ENCODE assay signal across 26 mouse cellular contexts in genomic region chr11:60011516-60011915, GRCm38 (mm10). TPM values are rescaled to one million over a fixed set of nuclear protein-coding genes. Genes with fewer than 3 reads are reported as not detected.
DNase-seq lines count a peak whose midpoint lies in the region; ATAC-seq lines count a peak whose summit lies in the region.
"Had no signal": no experiment of that assay in that cellular context is flagged by ENCODE, and none has a peak within 500 bp of the region (broad histone marks: within the 10 kb centered on the region; RNA-seq: fewer than 3 reads in every experiment).

No protein-coding gene starts in this region.

- WGBS in heart, embryonic 16.5 days, result 68% methylated on average over 3 of the region's 3 CpGs
- WGBS in midbrain, embryonic 14.5 days, result 87% methylated on average over 3 of the region's 3 CpGs
- 84% methylated on average over 3 of the region's 3 CpGs for WGBS in midbrain, embryonic 15.5 days

- intact Hi-C loops in heart, postnatal 36 days (cut with DNase I), result no loop called here

- 0 out of 2 replicates have a peak, but pooled peaks cover 4% of the 10 kb centered on the region for H3K4me1 ChIP-seq in heart, embryonic 16.5 days (ENCODE audit: control insufficient read depth, insufficient read depth, low read length)
- H3K4me1 ChIP-seq in midbrain, embryonic 14.5 days (ENCODE audit: control insufficient read depth, insufficient read depth, low read length), result peaks cover 8% of the 10 kb centered on the region; the same call in 1 of the 2 replicates
- H3K4me1 ChIP-seq in midbrain, embryonic 15.5 days, result peaks cover 19% of the 10 kb centered on the region
- H3K4me1 ChIP-seq: embryonic facial prominence, embryonic 12.5 days; embryonic facial prominence, embryonic 15.5 days had no signal

- no peaks in the 10 kb centered on the region for H3K27me3 ChIP-seq in heart, embryonic 16.5 days (ENCODE audit: control insufficient read depth, insufficient read depth, low read length)
- no peaks in the 10 kb centered on the region for H3K27me3 ChIP-seq in midbrain, embryonic 14.5 days (ENCODE audit: control insufficient read depth, insufficient read depth, low read length)
- H3K27me3 ChIP-seq in midbrain, embryonic 15.5 days (replicated peaks), result no peaks in the 10 kb centered on the region
- H3K27me3 ChIP-seq: embryonic facial prominence, embryonic 12.5 days; embryonic facial prominence, embryonic 15.5 days had no signal

- H3K36me3 ChIP-seq in heart, embryonic 16.5 days (ENCODE audit: control insufficient read depth, insufficient read depth), result no peaks in the 10 kb centered on the region
- no peaks in the 10 kb centered on the region for H3K36me3 ChIP-seq in midbrain, embryonic 14.5 days (ENCODE audit: control insufficient read depth, insufficient read depth, low read length)
- no peaks in the 10 kb centered on the region for H3K36me3 ChIP-seq in midbrain, embryonic 15.5 days (replicated peaks)
- H3K36me3 ChIP-seq: embryonic facial prominence, embryonic 12.5 days; embryonic facial prominence, embryonic 15.5 days had no signal

- ATAC-seq in heart, embryonic 16.5 days (replicated peaks; ENCODE audit: extremely low read depth, insufficient read depth, low FRiP score), result no peak; the same call in 1 of the 2 replicates
- ATAC-seq in midbrain, embryonic 14.5 days (ENCODE audit: low FRiP score, low TSS enrichment), result no peak
- no peak for ATAC-seq in midbrain, embryonic 15.5 days (replicated peaks)
- ATAC-seq: CD4-positive, CD25-positive, alpha-beta regulatory T cell, adult 4 months; forebrain, embryonic 14.5 days; forebrain, postnatal 0 days; hindbrain, postnatal 0 days; inflammation-experienced regulatory T-cells, adult 6 months; intestine, embryonic 16.5 days had no signal

- H3K27ac ChIP-seq in heart, embryonic 16.5 days (ENCODE audit: low read length), result 0 out of 2 replicates have a peak overlapping the region, but pooled peaks have one; percentile 10
- H3K27ac ChIP-seq in midbrain, embryonic 14.5 days (replicated peaks; ENCODE audit: low read depth, low read length), result no peak overlapping the region
- H3K27ac ChIP-seq in midbrain, embryonic 15.5 days, result no peak overlapping the region
- H3K27ac ChIP-seq: embryonic facial prominence, embryonic 12.5 days; embryonic facial prominence, embryonic 15.5 days; hindbrain, embryonic 14.5 days; hindbrain, postnatal 0 days had no signal

- DNase-seq in gastrocnemius, postnatal 25 days, result peak; percentile 36
- no peak for DNase-seq in gastrocnemius, adult 8-10 months (ENCODE audit: low spot score in 2 of 2)
- no peak for DNase-seq in heart, postnatal 36 days
- DNase-seq in midbrain, embryonic 14.5 days, result no peak
- peak; percentile 61 for DNase-seq in skeletal muscle tissue, adult 2 months (ENCODE audit: low read depth, low spot score)
- DNase-seq in lung, postnatal 10 days, result no peak
- DNase-seq: adrenal gland, adult 2 months; adrenal gland, postnatal 14 days; cerebellum, adult 2 months; cerebellum, adult 9-11 months; cerebellum, postnatal 25 days; forebrain, postnatal 0 days; gastrocnemius, postnatal 14 days; heart, adult 11 months; kidney, adult 18-20 months had no signal

- no peak overlapping the region for H3K9ac ChIP-seq in heart, embryonic 16.5 days (ENCODE audit: low read length)
- H3K9ac ChIP-seq in midbrain, embryonic 14.5 days (replicated peaks; ENCODE audit: low read length), result peak overlapping the region; percentile 29; the same call in 1 of the 2 replicates
- H3K9ac ChIP-seq in midbrain, embryonic 15.5 days, result no peak overlapping the region
- H3K9ac ChIP-seq: embryonic facial prominence, embryonic 12.5 days; embryonic facial prominence, embryonic 15.5 days; forebrain, postnatal 0 days; hindbrain, embryonic 14.5 days had no signal

- H3K4me2 ChIP-seq in heart, embryonic 16.5 days (ENCODE audit: low read depth, low read length), result no peak overlapping the region
- H3K4me2 ChIP-seq in midbrain, embryonic 14.5 days (ENCODE audit: low read length), result no peak overlapping the region
- H3K4me2 ChIP-seq in midbrain, embryonic 15.5 days, result no peak overlapping the region
- H3K4me2 ChIP-seq: embryonic facial prominence, embryonic 12.5 days; embryonic facial prominence, embryonic 15.5 days; hindbrain, embryonic 14.5 days had no signal

- H3K9me3 ChIP-seq in heart, embryonic 16.5 days (replicated peaks; ENCODE audit: control insufficient read depth, low read length), result no peaks in the 10 kb centered on the region
- H3K9me3 ChIP-seq in midbrain, embryonic 14.5 days (ENCODE audit: control insufficient read depth, low read length), result no peaks in the 10 kb centered on the region
- H3K9me3 ChIP-seq in midbrain, embryonic 15.5 days, result no peaks in the 10 kb centered on the region
- H3K9me3 ChIP-seq: embryonic facial prominence, embryonic 12.5 days; embryonic facial prominence, embryonic 15.5 days had no signal

- H3K4me3 ChIP-seq in heart, embryonic 16.5 days (ENCODE audit: low read length), result no peak overlapping the region
- H3K4me3 ChIP-seq in midbrain, embryonic 14.5 days (replicated peaks; ENCODE audit: low read depth, low read length), result no peak overlapping the region
- H3K4me3 ChIP-seq in midbrain, embryonic 15.5 days, result no peak overlapping the region
- H3K4me3 ChIP-seq: embryonic facial prominence, embryonic 12.5 days; embryonic facial prominence, embryonic 15.5 days had no signal

RNA-seq across cellular contexts. Expression of gene Pemt, which starts 34.8 kb away (rescaled TPM):
- 1 to 10 TPM; 2.6 to 3.7 TPM for total RNA-seq in gastrocnemius, postnatal 25 days (2021)
- 1 to 10 TPM; 2.0 to 4.5 (median 3.7) TPM for total RNA-seq in gastrocnemius, adult 8-10 months (2022)
- 8.2 and 8.6 TPM in 2 replicates for polyA plus RNA-seq in heart, embryonic 16.5 days (2015; fragmentation: Nextera tagmentation; extraction: Ambion mirVana)
- 1 to 10 TPM; 2.5 to 4.0 TPM for total RNA-seq in heart, postnatal 36 days (2021)
- polyA plus RNA-seq in midbrain, embryonic 14.5 days (2014; fragmentation: Nextera tagmentation; extraction: Ambion mirVana), result 6.0 and 8.3 TPM in 2 replicates
- 8.1 and 8.4 TPM in 2 replicates for polyA plus RNA-seq in midbrain, embryonic 15.5 days (2015; fragmentation: Nextera tagmentation; extraction: Ambion mirVana)

RNA-seq across cellular contexts. Expression of gene Rasd1, which starts 46.8 kb away (rescaled TPM):
- 1 to 10 TPM in 1 of 2 experiments, under 1 TPM in 1; 0.56 to 3.6 TPM for total RNA-seq in gastrocnemius, postnatal 25 days (2021)
- total RNA-seq in gastrocnemius, adult 8-10 months (2022), result 1 to 10 TPM in 3 of 4 experiments, under 1 TPM in 1; 0.39 to 3.4 (median 1.7) TPM
- 7.7 and 9.0 TPM in 2 replicates for polyA plus RNA-seq in heart, embryonic 16.5 days (2015; fragmentation: Nextera tagmentation; extraction: Ambion mirVana)
- total RNA-seq in heart, postnatal 36 days (2021), result 1 to 10 TPM; 7.3 to 9.3 TPM
- polyA plus RNA-seq in midbrain, embryonic 14.5 days (2014; fragmentation: Nextera tagmentation; extraction: Ambion mirVana), result 0.51 and 1.0 TPM in 2 replicates
- polyA plus RNA-seq in midbrain, embryonic 15.5 days (2015; fragmentation: Nextera tagmentation; extraction: Ambion mirVana), result 1.2 and 1.6 TPM in 2 replicates
- total RNA-seq: MEL had no signal

Comparison
In these comparisons a context has a peak if more than half of its experiments do, and no peak if none do; other contexts are left out.
1. DNase-seq: peak in gastrocnemius, postnatal 25 days (single experiment) and skeletal muscle tissue, adult 2 months (single experiment); none in gastrocnemius, adult 8-10 months (0 of 2), heart, postnatal 36 days (0 of 2), midbrain, embryonic 14.5 days (single experiment) and lung, postnatal 10 days (single experiment).